Mouse (Mus musculus) lung, postnatal 10 days (tissue): ENCODE results near the gene Itgad.
"Not testable (repeated sequence)": the region's sequence is repeated elsewhere in the genome, so short reads cannot be mapped to it uniquely, and the experiment has no call there.

Source experiments
- DNase-seq: peaks from one replicate; pipeline ENCODE4 v3.0.0; 2021

Gene Itgad

DNA sequence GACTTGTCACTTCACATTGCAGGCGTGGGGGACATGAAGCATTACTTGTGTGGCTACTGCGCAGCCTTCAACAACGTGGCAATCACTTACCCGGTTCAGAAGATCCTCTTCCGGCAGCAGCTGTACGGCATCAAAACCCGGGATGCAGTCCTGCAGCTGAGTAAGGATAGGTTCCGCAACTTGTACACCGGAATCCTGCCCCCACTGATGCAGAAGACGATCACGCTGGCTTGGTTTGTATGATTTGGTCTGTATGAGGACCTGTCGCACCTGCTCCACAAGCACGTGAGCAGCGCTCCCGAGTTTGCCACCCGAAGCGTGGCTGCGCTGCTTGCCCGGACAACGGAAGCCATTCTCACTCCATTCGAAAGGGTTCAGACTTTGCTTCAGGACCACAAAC is at the start of gene Itgad:
Gene Itgad, plus strand, starts transcription at position 301 of the 400 bp plus-strand sequence.
- DNase-seq, result no peak

GRCm38 (mm10) chr7:128105246-128105645 is 48.9 kb upstream of the Itgad start:
- no peak for DNase-seq

DNA sequence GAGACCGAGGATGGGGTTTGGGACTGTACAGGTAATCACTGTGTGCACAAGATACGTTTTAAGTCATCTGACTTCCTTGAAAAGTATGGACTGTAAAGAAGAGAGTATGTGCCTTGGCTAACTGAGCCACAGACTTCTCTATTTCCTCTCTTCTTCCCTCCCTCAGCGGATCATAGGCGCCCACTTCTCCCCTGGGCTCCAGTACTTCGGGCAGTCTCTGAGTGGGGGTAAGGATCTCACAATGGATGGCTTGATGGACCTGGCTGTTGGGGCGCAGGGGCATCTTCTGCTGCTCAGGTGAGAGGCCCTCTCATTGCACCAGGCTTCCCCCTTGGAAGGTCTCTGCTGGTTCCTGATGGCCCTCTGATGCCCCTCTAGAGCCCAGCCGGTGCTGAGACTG is 46.7 kb upstream of the Itgad start:
- peak; percentile 0 for DNase-seq

DNA sequence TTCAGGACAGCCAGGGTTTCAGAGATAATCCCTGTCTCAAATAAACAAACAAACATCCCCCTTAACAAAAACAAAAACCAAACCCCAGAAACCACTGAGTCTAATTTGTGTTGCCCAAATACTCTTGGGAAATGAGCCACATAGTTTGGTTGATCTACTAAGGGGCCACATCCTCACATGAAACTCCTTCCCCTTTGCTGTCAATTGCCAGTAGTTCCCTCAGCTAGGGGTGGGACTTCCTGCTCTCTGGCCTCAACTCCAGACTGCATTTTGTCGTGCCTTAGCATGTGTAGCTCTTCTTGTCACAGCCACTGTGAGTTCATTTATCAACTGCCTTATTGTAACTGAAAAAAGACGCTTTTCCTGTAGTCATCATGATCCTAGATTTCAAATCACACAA is 43.9 kb upstream of the Itgad start:
- peak; percentile 3 for DNase-seq

DNA sequence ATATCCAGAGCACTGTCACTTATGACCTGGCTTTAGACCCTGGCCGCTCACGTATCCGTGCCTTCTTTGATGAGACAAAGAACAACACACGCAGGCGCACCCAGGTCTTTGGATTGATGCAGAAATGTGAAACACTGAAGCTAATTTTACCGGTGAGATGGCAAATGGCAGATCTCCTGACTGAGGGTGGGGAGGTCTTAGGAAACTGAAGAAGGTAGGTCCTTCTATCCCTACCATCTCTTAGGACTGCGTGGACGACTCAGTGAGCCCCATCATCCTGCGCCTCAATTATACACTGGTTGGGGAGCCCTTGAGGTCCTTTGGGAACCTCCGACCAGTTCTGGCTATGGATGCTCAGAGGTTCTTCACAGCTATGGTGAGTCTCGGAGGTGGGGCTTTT is 42.0 kb upstream of the Itgad start:
- DNase-seq, result peak; percentile 0

DNA sequence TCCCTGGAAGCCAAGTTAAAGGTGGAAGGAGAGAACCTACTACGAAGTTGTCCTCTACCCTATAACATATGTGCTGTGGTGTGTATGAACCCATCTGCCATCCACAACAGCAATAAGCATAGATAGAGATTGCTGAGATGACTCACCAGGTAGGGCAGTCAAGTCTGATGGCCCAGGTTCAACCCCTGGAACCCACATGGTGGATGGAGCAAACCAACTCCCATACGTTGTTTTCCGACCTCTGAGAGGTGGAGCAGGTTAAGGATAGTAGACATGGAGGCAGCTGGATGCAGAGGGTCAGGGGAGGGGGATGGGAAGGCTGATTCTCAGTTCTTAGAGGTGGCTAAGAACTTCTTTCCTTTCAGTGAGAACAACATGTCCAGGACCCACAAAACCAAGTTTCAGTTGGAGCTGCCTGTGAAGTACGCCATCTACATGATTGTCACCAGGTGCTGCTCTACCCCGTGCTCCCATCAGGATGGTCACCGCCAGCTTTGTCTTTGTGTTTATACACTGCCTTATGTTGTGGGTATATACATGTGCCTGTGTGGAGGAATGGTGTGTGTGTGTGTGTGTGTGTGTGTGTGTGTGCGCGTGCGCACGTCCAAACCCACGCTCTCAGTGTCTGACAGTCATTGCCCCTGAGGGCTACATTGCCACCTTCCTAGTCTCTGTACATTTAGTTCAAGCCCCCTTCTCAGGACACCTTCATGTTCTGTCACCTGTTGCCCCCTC is 39.6 kb upstream of the Itgad start:
- peak; percentile 0 for DNase-seq

- DNase-seq, result peak; percentile 1
Observed at GRCm38 (mm10) chr7:128115211-128115958, 38.8 kb upstream of the Itgad start.

DNA sequence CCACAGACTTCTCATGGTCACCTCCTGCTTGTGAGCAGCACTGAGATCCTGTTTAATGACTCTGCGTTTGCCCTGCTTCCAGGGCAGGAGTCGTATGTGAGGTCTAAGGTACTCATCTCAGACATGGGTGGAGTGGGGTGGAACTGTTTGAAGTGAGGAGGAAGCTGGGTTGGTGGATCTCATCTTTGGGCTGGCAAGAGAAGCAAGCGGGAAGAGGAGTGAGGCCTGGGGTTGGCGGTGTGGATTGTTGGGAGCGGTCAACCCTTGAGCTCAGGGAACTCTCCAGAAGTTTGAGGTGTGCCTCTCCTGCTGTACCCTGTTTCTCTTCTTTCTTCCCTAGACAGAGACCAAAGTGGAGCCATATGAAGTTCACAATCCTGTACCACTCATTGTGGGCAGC is 37.8 kb upstream of the Itgad start:
- DNase-seq, result peak; percentile 0

GRCm38 (mm10) chr7:128119726-128120490 is 34.3 kb upstream of the Itgad start:
- DNase-seq, result no peak

- DNase-seq, result peak; percentile 9
Observed at GRCm38 (mm10) chr7:128128741-128129720, 25.1 kb upstream of the Itgad start, which contains the start of gene Itgax. Itgax (plus strand) TSS chr7:128129547.

GRCm38 (mm10) chr7:128132148-128132547 is 22.0 kb upstream of the Itgad start:
- no peak for DNase-seq

GRCm38 (mm10) chr7:128133596-128133995 is 20.6 kb upstream of the Itgad start:
- no peak for DNase-seq

DNA sequence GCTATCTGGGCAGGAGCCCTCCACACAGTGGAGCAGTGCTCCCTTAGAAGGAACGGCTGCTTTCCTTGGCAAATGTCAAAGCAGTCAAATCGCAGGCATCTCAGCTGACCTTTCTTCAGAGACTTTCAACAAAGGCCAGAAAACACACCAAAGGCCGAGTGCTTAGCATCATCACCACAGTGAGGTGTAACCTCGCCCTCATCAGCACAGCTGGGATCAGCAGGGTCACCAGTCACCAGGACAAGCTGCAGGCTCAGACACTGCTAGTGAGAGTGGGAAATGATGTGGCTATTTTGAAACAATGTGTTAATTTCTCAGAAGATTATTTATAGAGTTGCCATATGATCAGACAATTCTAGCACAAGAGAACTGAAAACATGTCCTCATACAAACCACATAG is 17.2 kb upstream of the Itgad start:
- DNase-seq, result no peak

DNA sequence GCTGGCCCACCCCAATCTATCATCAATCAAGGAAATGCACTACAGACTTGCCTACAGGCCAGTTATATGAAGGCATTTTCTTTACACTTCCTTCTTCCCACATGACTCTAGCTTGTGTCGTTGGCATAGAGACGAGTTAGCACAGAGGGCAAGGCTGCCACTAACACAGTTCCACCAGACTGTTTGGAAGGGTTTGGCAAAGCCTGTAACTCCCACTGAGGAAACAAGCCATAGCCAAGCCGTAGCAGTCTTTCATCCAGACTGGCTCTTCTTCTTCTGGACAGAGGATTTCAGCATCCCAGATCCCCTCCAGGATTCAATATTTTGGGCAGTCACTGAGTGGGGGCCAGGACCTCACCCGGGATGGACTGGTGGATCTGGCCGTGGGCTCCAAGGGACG is 14.6 kb upstream of the Itgad start:
- no peak for DNase-seq

GRCm38 (mm10) chr7:128150970-128151369 is 3.2 kb upstream of the Itgad start:
- no peak for DNase-seq

- no peak for DNase-seq
Observed at GRCm38 (mm10) chr7:128154924-128155323, 748 bp downstream of the Itgad start.

- not testable (repeated sequence) for DNase-seq
Observed at GRCm38 (mm10) chr7:128158688-128159354, 4.6 kb downstream of the Itgad start.

DNA sequence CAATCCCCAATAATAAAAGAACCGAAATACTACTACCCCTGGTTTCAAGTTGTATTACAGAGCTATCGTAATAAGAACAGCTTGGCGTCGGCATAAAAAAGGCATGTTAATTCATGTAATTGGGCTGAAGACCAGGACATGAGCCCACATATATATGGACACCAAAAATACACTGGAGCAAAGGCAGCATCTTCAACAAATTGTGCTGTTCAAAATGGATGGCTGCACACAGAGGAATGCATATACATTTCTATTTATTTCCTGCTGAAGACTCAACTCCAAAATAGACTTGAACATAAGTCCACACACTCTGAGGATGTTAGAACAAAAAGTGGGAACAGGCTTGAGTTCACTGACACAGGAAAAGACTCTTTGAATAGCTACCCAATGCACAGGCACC is 9.8 kb downstream of the Itgad start:
- no peak for DNase-seq

DNA sequence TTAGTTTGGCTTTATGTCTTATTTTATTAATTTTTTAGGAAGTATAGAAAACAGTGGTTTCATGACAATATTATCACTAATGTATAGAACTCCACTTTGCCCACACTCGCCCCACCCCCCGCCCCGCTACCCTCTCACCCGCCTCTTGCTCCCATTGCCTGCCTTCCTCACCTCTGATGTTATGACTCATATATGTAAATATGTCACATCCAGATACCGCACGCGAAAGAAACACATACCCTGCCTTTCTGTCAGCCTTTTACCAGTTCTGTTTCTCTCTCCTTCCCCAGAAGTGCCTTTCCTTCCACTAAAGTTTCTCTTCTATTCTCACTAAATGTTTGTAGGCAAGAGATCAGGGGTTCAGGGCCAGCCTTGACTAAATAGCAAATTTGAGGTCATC is 12.2 kb downstream of the Itgad start:
- DNase-seq, result no peak

- no peak for DNase-seq
Observed at GRCm38 (mm10) chr7:128169996-128170395, 15.8 kb downstream of the Itgad start.

DNA sequence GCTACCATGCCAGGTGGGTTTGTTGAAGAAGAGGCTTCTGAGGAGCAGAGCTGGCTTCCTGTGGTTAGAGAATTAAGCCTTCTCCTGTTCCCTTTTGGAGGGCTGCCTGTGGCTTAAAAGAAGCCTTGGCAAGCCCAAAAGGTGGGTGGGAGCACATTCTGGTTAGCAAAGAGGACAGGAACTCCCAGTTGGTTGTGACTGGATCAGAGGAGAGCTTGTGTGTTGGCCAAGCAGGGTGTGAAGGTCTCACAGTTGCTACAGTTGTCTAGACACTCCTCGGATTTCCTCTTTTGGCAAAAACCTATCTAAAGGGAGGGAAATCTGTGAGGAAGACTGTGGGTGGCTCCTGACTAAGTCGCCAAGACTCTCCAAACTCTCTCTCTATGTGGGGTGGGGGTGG is 24.2 kb downstream of the Itgad start:
- peak; percentile 10 for DNase-seq

- no peak for DNase-seq
Observed at GRCm38 (mm10) chr7:128180126-128180525, 25.9 kb downstream of the Itgad start.
